Mouse (Mus musculus): ENCODE measurements around the gene Setd1a. TPM values are rescaled to one million over a fixed set of nuclear protein-coding genes. Genes with fewer than 3 reads are reported as not detected.
A peak's percentile ranks its signal among the peaks of the same experiment; 100 is the strongest.

The Setd1a gene
- polyA plus RNA-seq, 1 experiment from 2014 or later = 12.1 TPM

- Histone ChIP-seq H3K4me3 (peak overlapping the region; percentile 99), H3K27ac (ENCODE audit: poor library complexity, severe bottlenecking) (peak overlapping the region; percentile 99), H3K4me1 (replicated peaks) (peaks cover 12% of the 10 kb centered on the region), H3K9me3 (replicated peaks) (no peaks in the 10 kb centered on the region), H3K27me3 (replicated peaks) (no peaks in the 10 kb centered on the region), H3K9ac (peak overlapping the region; percentile 96), H3K4me2 (peak overlapping the region; percentile 94), H3K36me3 (peaks cover 37% of the 10 kb centered on the region)
- ATAC-seq (ENCODE audit: insufficient number of reproducible peaks, low FRiP score) = peak; percentile 94
- under 1% methylated on average over 61 of the region's 70 CpGs for WGBS
Measured at GRCm38 (mm10) chr7:127776878-127777473, 506 bp downstream of the Setd1a start.

- peak overlapping the region; percentile 94 for H3K4me2 ChIP-seq
- no peaks in the 10 kb centered on the region for H3K9me3 ChIP-seq (replicated peaks)
- peak overlapping the region; percentile 96 for H3K9ac ChIP-seq
- WGBS = 3% methylated on average over 54 of the region's 66 CpGs
- H3K27ac ChIP-seq (ENCODE audit: poor library complexity, severe bottlenecking) = peak overlapping the region; percentile 99
- peaks cover 44% of the 10 kb centered on the region for H3K36me3 ChIP-seq
- H3K4me1 ChIP-seq (replicated peaks) = peaks cover 12% of the 10 kb centered on the region
- peak overlapping the region; percentile 99 for H3K4me3 ChIP-seq
- H3K27me3 ChIP-seq (replicated peaks) = no peaks in the 10 kb centered on the region
- peak; percentile 60 for ATAC-seq (ENCODE audit: insufficient number of reproducible peaks, low FRiP score)
Measured at GRCm38 (mm10) chr7:127777474-127778266, 1.2 kb downstream of the Setd1a start.

- no peak for ATAC-seq (ENCODE audit: insufficient number of reproducible peaks, low FRiP score)
- H3K27me3 ChIP-seq (replicated peaks) = no peaks in the 10 kb centered on the region
- H3K9ac ChIP-seq = peak overlapping the region; percentile 96
- peaks cover 12% of the 10 kb centered on the region for H3K4me1 ChIP-seq (replicated peaks)
- H3K4me2 ChIP-seq = peak overlapping the region; percentile 94
- WGBS = 77% methylated on average over 4 of the region's 4 CpGs
- no peak overlapping the region for H3K27ac ChIP-seq (ENCODE audit: poor library complexity, severe bottlenecking)
- peaks cover 51% of the 10 kb centered on the region for H3K36me3 ChIP-seq
- H3K4me3 ChIP-seq = peak overlapping the region; percentile 99
- H3K9me3 ChIP-seq (replicated peaks) = no peaks in the 10 kb centered on the region
Measured at GRCm38 (mm10) chr7:127778350-127778749, 1.9 kb downstream of the Setd1a start.

GRCm38 (mm10) chr7:127785308-127785707 lies 8.8 kb downstream of the Setd1a start, which contains the start of gene Gm49388:
Gene Gm49388 (plus strand): TSS chr7:127785608.
- no peaks in the 10 kb centered on the region for H3K9me3 ChIP-seq (replicated peaks)
- WGBS = 90% methylated on average over 7 of the region's 7 CpGs
- no peaks in the 10 kb centered on the region for H3K27me3 ChIP-seq (replicated peaks)
- no peak for ATAC-seq (ENCODE audit: insufficient number of reproducible peaks, low FRiP score)
- no peak within 1 kb of the TSS for H3K4me3 ChIP-seq
- no peak within 1 kb of the TSS for H3K27ac ChIP-seq (ENCODE audit: poor library complexity, severe bottlenecking)
- peaks cover 98% of the 10 kb centered on the region for H3K36me3 ChIP-seq
- no peaks in the 10 kb centered on the region for H3K4me1 ChIP-seq (replicated peaks)
- no peak within 1 kb of the TSS; the same call in 1 of the 2 replicates for H3K9ac ChIP-seq
- H3K4me2 ChIP-seq = no peak within 1 kb of the TSS

GRCm38 (mm10) chr7:127797076-127797845 lies 20.8 kb downstream of the Setd1a start:
- Histone ChIP-seq H3K9ac (no peak overlapping the region), H3K27ac (ENCODE audit: poor library complexity, severe bottlenecking) (no peak overlapping the region), H3K4me1 (replicated peaks) (peaks cover 4% of the 10 kb centered on the region), H3K27me3 (replicated peaks) (no peaks in the 10 kb centered on the region), H3K4me3 (no peak overlapping the region), H3K4me2 (no peak overlapping the region), H3K36me3 (peaks cover 82% of the 10 kb centered on the region), H3K9me3 (replicated peaks) (no peaks in the 10 kb centered on the region)
- no peak for ATAC-seq (ENCODE audit: insufficient number of reproducible peaks, low FRiP score)
- WGBS = 90% methylated on average over 23 of the region's 23 CpGs

GRCm38 (mm10) chr7:127798591-127798990 lies 22.1 kb downstream of the Setd1a start:
- H3K9me3 ChIP-seq (replicated peaks) = no peaks in the 10 kb centered on the region
- no peak overlapping the region for H3K4me3 ChIP-seq
- H3K4me1 ChIP-seq (replicated peaks) = peaks cover 4% of the 10 kb centered on the region
- no peaks in the 10 kb centered on the region for H3K27me3 ChIP-seq (replicated peaks)
- no peak for ATAC-seq (ENCODE audit: insufficient number of reproducible peaks, low FRiP score)
- no peak overlapping the region for H3K9ac ChIP-seq
- peaks cover 80% of the 10 kb centered on the region for H3K36me3 ChIP-seq
- no peak overlapping the region for H3K27ac ChIP-seq (ENCODE audit: poor library complexity, severe bottlenecking)
- H3K4me2 ChIP-seq = no peak overlapping the region
- 87% methylated on average over 4 of the region's 4 CpGs for WGBS

- Histone ChIP-seq H3K9ac (no peak overlapping the region), H3K4me3 (no peak overlapping the region), H3K4me1 (replicated peaks) (peaks cover 4% of the 10 kb centered on the region), H3K9me3 (replicated peaks) (no peaks in the 10 kb centered on the region), H3K27ac (ENCODE audit: poor library complexity, severe bottlenecking) (no peak overlapping the region), H3K27me3 (replicated peaks) (no peaks in the 10 kb centered on the region), H3K4me2 (no peak overlapping the region), H3K36me3 (peaks cover 74% of the 10 kb centered on the region)
- WGBS = 90% methylated on average over 13 of the region's 13 CpGs
- no peak for ATAC-seq (ENCODE audit: insufficient number of reproducible peaks, low FRiP score)
Measured at GRCm38 (mm10) chr7:127799211-127799610, 22.7 kb downstream of the Setd1a start.

GRCm38 (mm10) chr7:127799738-127800137 lies 23.3 kb downstream of the Setd1a start:
- Histone ChIP-seq H3K27ac (ENCODE audit: poor library complexity, severe bottlenecking) (no peak overlapping the region), H3K4me3 (no peak overlapping the region), H3K4me2 (no peak overlapping the region), H3K36me3 (peaks cover 69% of the 10 kb centered on the region), H3K9ac (no peak overlapping the region), H3K27me3 (replicated peaks) (no peaks in the 10 kb centered on the region), H3K9me3 (replicated peaks) (no peaks in the 10 kb centered on the region), H3K4me1 (replicated peaks) (peaks cover 4% of the 10 kb centered on the region)
- WGBS = 95% methylated on average over 1 of the region's 1 CpGs
- no peak for ATAC-seq (ENCODE audit: insufficient number of reproducible peaks, low FRiP score)

- H3K36me3 ChIP-seq = peaks cover 61% of the 10 kb centered on the region
- peak within 1 kb of the TSS; percentile 62 for H3K4me2 ChIP-seq
- peaks cover 4% of the 10 kb centered on the region for H3K4me1 ChIP-seq (replicated peaks)
- H3K27me3 ChIP-seq (replicated peaks) = no peaks in the 10 kb centered on the region
- no peak within 1 kb of the TSS for H3K27ac ChIP-seq (ENCODE audit: poor library complexity, severe bottlenecking)
- no peaks in the 10 kb centered on the region for H3K9me3 ChIP-seq (replicated peaks)
- WGBS = 19% methylated on average over 6 of the region's 6 CpGs
- ATAC-seq (ENCODE audit: insufficient number of reproducible peaks, low FRiP score) = peak; percentile 83
- H3K9ac ChIP-seq = peak within 1 kb of the TSS; percentile 51
- peak within 1 kb of the TSS; percentile 34 for H3K4me3 ChIP-seq
Measured at GRCm38 (mm10) chr7:127800435-127801009, 24.1 kb downstream of the Setd1a start, which contains the start of gene Hsd3b7. Gene Hsd3b7 (plus strand): TSS chr7:127800604.

GRCm38 (mm10) chr7:127801010-127801621 lies 24.6 kb downstream of the Setd1a start:
- H3K4me2 ChIP-seq = peak overlapping the region; percentile 62
- WGBS = 91% methylated on average over 8 of the region's 8 CpGs
- 0 out of 2 replicates have a peak, but pooled peaks have one; percentile 2 for ATAC-seq (ENCODE audit: insufficient number of reproducible peaks, low FRiP score)
- H3K9me3 ChIP-seq (replicated peaks) = no peaks in the 10 kb centered on the region
- H3K9ac ChIP-seq = peak overlapping the region; percentile 51
- H3K4me1 ChIP-seq (replicated peaks) = peaks cover 4% of the 10 kb centered on the region
- H3K4me3 ChIP-seq = peak overlapping the region; percentile 34
- H3K27me3 ChIP-seq (replicated peaks) = no peaks in the 10 kb centered on the region
- H3K36me3 ChIP-seq = peaks cover 55% of the 10 kb centered on the region
- H3K27ac ChIP-seq (ENCODE audit: poor library complexity, severe bottlenecking) = no peak overlapping the region

Data from heart, embryonic 12.5 days (tissue).